Comparison of ENCODE assay signal across 10 mouse cellular contexts in genomic region chr10:66953976-66954505, GRCm38 (mm10).
DNase-seq lines count a peak whose midpoint lies in the region; ATAC-seq lines count a peak whose summit lies in the region.
"Had no signal": no experiment of that assay in that cellular context is flagged by ENCODE, and none has a peak within 500 bp of the region (broad histone marks: within the 10 kb centered on the region; RNA-seq: fewer than 3 reads in every experiment).

No protein-coding gene starts in this region.

- no peak overlapping the region for H3K4me3 ChIP-seq in midbrain, embryonic 15.5 days
- H3K4me3 ChIP-seq in midbrain, embryonic 13.5 days (replicated peaks) = no peak overlapping the region
- H3K4me3 ChIP-seq: forebrain, embryonic 13.5 days; kidney, embryonic 15.5 days had no signal

- no peaks in the 10 kb centered on the region for H3K27me3 ChIP-seq in midbrain, embryonic 15.5 days (replicated peaks)
- no peaks in the 10 kb centered on the region for H3K27me3 ChIP-seq in midbrain, embryonic 13.5 days
- no peaks in the 10 kb centered on the region for H3K27me3 ChIP-seq in splenic B cell, adult 2 months (ENCODE audit: control insufficient read depth, insufficient read depth, low read length, poor library complexity, severe bottlenecking)
- H3K27me3 ChIP-seq: forebrain, embryonic 13.5 days; kidney, embryonic 15.5 days had no signal

- 60% methylated on average over 4 of the region's 4 CpGs for WGBS in midbrain, embryonic 15.5 days
- WGBS in midbrain, embryonic 13.5 days = 76% methylated on average over 4 of the region's 4 CpGs

- H3K9ac ChIP-seq in midbrain, embryonic 15.5 days = no peak overlapping the region
- no peak overlapping the region for H3K9ac ChIP-seq in midbrain, embryonic 13.5 days (replicated peaks)
- H3K9ac ChIP-seq: forebrain, embryonic 13.5 days; kidney, embryonic 15.5 days had no signal

- H3K9me3 ChIP-seq in midbrain, embryonic 15.5 days = no peaks in the 10 kb centered on the region
- no peaks in the 10 kb centered on the region for H3K9me3 ChIP-seq in midbrain, embryonic 13.5 days
- H3K9me3 ChIP-seq: forebrain, embryonic 13.5 days; kidney, embryonic 15.5 days had no signal

- no peak overlapping the region for H3K4me2 ChIP-seq in midbrain, embryonic 15.5 days
- no peak overlapping the region for H3K4me2 ChIP-seq in midbrain, embryonic 13.5 days (replicated peaks)
- H3K4me2 ChIP-seq: forebrain, embryonic 13.5 days; kidney, embryonic 15.5 days had no signal

- intact Hi-C loops in left cerebral cortex, postnatal 4 days (cut with DNase I) = no loop called here

- H3K27ac ChIP-seq in midbrain, embryonic 15.5 days = peak overlapping the region; percentile 6; the same call in 1 of the 2 replicates
- no peak overlapping the region for H3K27ac ChIP-seq in midbrain, embryonic 13.5 days
- H3K27ac ChIP-seq: forebrain, embryonic 13.5 days; kidney, embryonic 15.5 days had no signal

- no peaks in the 10 kb centered on the region for H3K36me3 ChIP-seq in midbrain, embryonic 15.5 days (replicated peaks)
- no peaks in the 10 kb centered on the region for H3K36me3 ChIP-seq in midbrain, embryonic 13.5 days
- H3K36me3 ChIP-seq in splenic B cell, adult 2 months (ENCODE audit: control insufficient read depth, insufficient read depth, low read length, poor library complexity, severe bottlenecking) = no peaks in the 10 kb centered on the region
- H3K36me3 ChIP-seq: kidney, embryonic 15.5 days had no signal

- no peak for ATAC-seq in midbrain, embryonic 15.5 days (replicated peaks)
- no peak for ATAC-seq in midbrain, embryonic 13.5 days
- ATAC-seq: forebrain, embryonic 13.5 days had no signal

- H3K4me1 ChIP-seq in midbrain, embryonic 15.5 days = peaks cover 12% of the 10 kb centered on the region; the same call in 1 of the 2 replicates
- peaks cover 11% of the 10 kb centered on the region for H3K4me1 ChIP-seq in midbrain, embryonic 13.5 days (replicated peaks)

- DNase-seq in gastrocnemius, postnatal 10 days = peak; percentile 32
- no peak for DNase-seq in gastrocnemius, adult 8-10 months (ENCODE audit: low spot score in 2 of 2)
- DNase-seq in gastrocnemius, postnatal 25 days = peak; percentile 18
- DNase-seq in splenic B cell, adult 2 months (ENCODE audit: low read depth, low spot score) = peak; percentile 28
- DNase-seq in left cerebral cortex, postnatal 4 days = no peak
- DNase-seq in urinary bladder, postnatal 25 days (ENCODE audit: low spot score) = no peak

Comparison
In these comparisons a context has a peak if more than half of its experiments do, and no peak if none do; other contexts are left out.
1. DNase-seq: peak in gastrocnemius, postnatal 10 days (single experiment), gastrocnemius, postnatal 25 days (single experiment) and splenic B cell, adult 2 months (single experiment); none in gastrocnemius, adult 8-10 months (0 of 2), left cerebral cortex, postnatal 4 days (single experiment) and urinary bladder, postnatal 25 days (single experiment).